Mouse (Mus musculus) left cerebral cortex, adult 11 months (tissue): ENCODE measurements around the gene Krcc1.

Experiments used
- DNase-seq: peaks from one replicate; pipeline ENCODE4 v3.0.0; 2022; ENCODE audit warnings: low spot score

The Krcc1 gene

DNA sequence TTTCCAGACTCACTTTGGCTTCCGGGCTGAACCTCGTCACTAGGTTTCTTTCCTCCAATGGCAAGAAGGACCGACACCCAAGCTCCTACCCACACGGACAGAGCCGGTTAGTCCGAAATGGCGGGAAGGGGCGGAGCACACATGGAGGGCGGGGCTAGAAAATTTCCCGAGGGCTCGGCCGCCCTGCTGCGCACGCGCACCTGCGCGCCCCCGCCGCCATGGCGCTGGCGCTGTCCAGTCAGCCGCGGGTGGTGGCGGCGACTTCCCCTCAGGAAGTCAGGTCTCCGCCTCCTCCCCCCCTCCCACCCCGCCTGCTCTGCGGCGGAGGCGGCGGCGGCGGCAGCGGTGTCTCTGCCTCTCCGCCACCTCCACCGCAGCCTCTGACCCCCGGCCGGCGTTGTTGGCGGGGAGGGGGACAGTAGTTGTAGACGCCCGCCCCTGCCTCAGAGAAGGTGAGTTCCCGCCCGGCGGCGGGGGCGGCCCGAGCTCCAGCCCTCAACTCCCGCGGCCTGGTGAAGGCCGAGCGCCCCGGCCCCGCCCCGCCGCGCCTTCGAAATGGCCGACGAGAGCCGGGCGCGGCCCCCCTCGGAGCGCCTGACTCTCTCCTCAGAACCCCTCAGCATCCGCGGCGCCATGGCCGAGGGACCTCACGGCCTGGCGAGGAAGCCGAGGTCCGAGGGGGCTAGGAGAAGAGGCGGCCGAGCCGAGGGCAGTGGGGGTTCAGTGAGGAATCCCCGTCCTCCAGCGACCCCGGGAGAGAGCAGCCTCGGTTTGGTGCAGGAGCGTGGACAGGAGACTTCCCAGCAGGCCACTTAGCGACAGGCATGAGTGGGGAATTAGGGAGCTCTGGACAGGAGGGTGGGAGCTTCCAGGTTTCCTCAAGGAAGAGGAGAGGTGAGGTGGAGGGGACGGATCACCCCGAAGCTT lies at the start of gene Krcc1:
TSS of gene Krcc1 (plus strand) at position 289 of the 927 bp plus-strand sequence.
- DNase-seq, result peak; percentile 96

DNA sequence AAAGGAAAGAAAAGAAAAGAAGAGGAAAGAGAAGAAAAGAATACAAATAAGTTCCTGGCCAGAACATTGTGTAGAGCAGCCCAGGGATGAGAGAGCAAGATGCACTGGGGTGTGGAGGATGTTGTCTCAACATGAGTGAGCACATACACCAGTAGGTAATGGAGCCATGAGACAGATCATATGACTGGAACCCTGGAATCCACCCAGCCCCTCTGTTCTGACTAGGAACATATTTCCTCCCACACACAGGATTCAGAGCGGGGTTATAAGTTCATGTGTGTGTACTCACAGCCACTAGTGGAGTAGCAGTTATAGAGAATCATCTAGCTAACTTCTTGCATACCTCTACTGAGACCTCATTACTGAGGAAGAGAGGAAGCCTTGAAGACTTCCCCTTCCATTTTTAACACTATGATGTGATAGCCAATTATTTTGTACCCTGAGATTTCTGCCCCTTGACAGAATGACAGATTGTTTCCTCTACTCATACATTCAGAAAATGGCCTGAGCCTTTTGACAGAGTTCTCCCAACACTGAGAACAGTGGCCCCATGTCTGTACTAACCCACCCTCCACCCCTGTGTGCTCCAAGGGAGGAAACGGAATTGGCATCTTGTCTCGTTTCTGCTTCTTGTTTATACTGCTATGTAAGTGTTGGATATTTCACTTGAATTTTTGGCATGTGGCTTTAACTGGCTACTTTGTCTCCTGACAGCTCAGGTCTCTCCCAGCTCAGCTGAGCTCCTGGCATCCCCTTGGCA lies 47.1 kb upstream of the Krcc1 start:
- no peak for DNase-seq

DNA sequence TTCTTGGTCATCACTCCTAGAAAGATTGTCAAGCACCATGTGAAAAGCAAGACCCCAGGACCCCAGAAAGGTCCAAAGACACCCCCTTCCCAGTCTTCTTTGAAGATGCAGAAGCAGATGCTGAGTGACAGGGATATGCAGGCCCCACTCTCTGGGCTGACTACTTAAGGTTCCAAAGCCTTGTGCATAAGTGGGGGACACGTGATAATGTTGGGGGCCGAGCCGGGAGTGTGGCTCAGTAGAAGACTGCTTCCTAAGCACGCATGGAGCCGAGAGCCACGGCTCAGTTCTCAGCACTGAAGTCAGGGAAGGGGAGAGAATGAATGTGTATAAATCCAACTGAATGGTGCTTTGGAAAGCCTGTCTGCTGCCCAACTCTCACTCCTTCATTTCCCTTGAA lies 44.9 kb upstream of the Krcc1 start:
- DNase-seq, result no peak

DNA sequence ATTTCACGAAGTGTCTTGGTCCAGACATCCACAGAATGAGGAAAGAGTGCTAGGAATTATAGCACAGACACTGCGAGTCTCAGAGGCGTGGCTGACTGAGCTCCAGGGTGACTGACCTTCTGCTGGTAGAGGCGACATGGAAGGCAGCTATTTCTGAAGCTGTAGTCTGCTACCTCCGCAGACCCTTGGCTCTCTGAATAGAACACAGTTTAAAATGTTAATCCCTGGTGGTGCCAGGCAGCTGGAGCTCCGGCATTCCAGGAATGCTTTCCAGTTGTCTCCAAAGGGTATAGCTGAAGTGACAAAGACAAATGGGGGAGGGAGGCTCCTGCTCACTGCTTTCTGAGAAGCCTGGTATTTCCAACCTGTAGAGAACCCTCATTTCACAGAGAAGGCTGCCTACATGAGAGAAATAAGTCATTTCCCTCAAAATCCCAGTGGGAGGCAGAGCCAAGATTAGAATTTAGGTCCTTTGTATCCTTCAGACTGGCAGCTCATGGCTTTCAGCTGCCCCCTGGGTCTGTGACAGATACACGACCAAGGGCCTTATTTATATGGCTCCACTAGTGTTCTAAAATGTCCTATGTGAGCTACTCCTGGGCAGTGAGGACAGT lies 44.2 kb upstream of the Krcc1 start:
- DNase-seq, result no peak

DNA sequence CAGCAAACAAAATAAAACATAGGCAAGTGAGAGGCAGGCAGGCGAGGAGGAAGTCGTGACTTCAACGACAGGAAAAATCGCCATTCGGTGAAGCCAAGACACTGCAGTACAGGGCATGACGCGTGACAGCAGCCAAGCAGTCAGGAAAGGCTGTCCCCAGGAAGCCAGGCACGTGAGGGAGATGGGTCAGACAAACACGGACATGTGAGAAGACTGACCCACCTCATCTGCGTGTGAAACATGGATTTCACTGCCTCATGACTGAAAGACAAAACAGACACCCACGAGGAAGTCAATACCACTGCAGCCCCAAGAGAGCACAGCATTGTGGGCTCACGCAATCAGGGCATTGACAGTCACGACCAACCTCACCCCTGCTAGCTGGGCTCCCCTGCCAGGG lies 36.4 kb upstream of the Krcc1 start:
- DNase-seq, result no peak

DNA sequence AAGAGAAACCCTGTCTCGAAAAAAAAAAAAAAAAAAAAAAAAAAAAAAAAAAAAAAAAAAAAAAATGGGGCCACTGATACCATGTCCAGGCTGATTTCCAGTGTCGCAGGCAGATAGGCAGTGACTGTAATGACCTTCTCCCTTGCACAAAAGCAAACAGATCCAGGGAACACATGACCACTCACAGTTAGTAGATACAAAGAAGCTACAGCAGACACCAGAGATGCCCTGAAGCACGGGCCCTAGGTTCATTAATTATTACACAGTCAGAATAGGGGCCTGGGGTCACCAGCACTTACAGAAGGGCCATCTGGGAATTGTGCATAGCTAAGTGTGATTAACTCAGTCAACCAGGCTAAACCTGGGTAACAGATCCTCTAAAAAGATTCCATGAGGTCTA lies 35.5 kb upstream of the Krcc1 start:
- no peak for DNase-seq

DNA sequence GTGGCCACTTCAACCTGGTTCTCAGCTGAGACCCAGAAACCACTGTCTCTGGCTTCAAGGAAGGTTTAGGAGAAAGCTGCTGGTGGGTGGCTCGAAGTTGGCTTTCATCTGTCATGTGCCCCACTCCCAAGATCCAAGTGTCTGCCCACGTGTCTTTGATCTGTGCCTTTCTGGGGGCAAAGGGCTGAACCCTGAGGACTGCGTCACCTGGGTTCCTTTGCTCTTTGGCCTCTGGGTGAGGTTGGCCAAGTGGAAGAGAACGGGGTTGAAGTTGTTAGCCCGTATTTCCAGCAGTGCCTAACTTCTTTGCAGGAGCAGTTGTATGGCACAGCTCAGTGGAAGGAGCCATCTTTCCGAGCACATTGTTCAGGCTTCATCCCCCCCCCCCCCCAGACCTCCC lies 35.0 kb upstream of the Krcc1 start:
- no peak for DNase-seq

DNA sequence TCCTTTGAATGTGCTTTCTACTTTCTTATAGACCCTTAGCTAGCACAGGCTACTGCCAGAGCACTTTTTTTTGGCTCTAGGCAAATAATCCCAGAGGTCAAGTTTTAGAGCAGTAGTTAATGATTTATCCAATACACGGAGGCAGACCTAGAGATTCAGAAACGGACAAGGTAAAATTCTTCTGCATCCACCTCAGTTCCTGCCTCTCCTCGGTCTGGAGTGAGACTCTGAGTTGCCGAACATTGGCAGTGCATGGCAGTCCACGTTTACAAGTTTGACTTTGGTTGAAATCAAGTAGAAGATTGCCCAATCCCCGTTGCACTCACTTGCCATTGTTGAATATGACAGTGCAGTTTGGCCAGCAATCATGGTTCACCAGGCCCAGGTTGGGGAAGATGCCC lies 34.4 kb upstream of the Krcc1 start:
- DNase-seq, result no peak

DNA sequence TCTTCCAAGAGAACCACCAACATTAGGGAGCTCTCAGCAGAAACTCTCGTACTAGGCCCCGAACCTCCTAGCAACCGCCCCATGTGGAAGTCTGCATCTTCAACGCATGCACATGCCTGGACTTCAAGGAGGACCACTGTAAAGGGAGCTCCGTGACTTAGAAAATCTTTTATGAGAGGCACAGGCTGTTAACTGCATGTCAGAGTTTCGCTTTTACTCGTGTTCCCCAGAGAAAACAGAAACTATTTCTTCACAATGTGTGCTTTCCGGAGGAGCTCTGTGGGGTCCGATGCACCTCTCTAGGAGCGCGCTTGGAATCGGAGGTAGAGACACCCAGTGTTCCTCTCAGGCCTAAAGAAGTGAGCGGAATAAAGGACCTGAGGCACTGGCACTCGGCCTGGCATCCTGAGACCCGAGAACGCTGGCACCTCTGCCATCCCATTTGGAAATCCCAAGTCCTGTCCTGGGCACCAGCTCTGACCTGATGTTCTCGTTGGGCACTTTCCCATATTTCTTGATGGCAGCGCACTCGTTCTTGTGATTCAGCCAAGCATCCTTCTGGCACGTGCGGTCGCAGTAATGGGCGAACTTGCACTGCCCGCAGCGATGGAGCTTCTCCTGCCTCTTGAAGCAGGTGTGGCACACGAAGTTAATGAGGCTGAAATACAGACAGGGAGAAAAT lies 32.3 kb upstream of the Krcc1 start:
- no peak for DNase-seq

DNA sequence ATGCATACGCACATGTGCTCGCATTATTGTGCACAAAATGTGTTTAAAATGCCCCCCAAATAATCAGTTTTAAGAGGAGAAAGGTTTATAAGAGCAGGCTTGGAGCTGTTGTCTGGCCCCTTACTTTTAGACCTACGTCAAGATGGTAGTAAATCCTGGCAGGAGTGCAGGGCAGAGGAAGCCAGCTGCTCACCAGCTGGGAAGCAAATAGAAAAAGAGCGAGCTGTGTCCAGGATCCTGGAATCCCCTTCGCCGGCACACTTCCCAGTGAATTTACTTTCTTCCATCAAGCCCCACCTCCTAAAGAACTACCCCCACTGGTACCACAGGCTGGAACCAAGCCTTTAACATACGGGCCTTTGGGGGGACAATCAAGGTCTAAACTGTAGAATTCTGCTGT lies 30.6 kb upstream of the Krcc1 start:
- DNase-seq, result no peak

DNA sequence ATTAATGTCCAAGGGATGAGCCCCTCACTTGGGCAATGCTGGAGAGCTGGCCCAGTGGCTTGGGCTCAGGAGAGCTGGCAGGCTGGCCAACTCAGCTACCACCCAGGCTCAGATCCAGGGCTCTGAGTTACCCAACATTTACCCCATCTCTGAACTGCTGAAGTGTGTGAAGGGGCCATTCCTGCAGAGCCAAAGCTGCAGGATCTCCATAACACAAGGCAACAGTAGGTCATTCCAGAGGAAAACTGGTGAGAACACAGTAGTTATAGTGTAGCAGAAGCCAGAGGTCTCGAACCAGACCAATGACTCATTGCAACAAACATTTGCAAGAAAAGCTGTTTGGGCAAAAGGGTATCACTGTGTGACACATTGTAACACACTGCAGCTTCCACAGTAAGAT lies 28.7 kb upstream of the Krcc1 start:
- DNase-seq, result no peak

DNA sequence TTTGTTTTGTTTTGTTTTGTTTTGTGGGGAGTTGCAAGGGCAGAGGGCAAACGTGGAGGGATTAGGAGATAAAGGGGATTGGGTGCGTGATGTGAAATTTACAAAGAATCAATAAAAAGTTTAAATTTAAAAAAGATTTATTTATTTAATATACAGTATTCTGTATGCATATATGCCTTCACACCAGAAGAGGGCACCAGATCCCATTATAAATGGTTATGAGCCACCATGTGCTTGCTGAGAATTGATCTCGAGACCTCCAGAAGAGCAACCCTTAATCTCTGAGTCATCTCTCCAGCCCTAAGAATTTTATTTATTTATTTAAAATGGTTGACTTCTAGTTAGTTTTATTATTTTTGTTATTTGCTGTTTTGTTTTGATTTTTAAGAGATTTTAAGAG lies 28.2 kb upstream of the Krcc1 start:
- DNase-seq, result no peak

DNA sequence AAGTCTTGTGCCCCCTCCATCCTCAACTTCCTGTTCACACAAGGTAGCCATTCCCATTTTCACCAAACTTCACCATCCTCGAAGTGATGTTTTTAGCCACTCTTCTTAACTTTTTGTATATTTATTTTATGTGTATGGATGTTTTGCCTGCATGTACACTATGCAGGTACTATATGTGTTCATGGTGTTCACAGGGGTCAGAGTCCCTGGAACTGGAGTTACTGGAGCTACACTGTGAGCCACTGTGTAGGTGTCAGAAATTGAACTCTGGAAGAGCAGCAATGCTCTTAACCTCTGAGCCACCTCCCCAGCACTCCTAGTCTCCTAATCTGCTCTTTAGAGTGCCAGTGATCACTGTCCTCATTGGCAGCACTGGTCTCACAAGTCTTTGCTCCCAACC lies 23.1 kb upstream of the Krcc1 start:
- no peak for DNase-seq

DNA sequence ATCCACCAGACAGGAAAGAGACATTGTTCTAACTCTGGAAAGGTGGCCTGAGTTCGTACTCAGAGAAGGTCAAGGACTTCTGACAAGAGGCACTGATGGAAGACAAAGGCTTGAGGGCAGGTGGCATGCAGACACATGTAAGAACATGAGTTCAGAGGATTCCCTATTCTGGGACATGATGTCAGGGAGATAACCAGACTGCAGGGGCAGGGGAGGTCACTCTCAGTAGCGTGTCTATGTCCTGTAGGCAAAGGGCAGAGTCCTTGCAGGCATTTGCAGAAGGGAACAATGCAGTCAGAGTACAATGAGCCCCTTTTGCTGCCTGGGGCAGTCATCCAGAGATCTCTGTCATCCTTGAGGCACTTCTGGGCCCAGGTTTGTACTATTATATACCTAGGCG lies 21.9 kb upstream of the Krcc1 start:
- DNase-seq, result no peak

DNA sequence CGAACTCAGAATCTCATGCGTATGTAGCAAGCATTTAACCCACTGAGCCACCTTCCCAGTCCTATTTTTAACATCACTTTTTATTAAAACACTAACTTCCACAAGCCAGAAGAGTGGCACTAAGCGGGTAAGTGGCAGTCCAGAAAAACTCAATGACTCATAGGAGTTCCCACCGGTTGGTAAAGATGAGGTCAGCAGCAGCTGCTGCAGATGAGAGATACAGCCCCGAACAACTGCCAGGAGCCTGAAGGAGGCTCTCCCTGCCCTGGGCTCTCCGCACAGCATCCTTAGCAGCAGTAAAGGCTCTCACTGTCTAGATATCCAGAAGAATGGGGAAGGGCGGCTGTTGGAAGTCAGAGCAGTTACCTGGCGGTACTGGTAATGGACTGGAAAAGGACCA lies 20.5 kb upstream of the Krcc1 start:
- no peak for DNase-seq

DNA sequence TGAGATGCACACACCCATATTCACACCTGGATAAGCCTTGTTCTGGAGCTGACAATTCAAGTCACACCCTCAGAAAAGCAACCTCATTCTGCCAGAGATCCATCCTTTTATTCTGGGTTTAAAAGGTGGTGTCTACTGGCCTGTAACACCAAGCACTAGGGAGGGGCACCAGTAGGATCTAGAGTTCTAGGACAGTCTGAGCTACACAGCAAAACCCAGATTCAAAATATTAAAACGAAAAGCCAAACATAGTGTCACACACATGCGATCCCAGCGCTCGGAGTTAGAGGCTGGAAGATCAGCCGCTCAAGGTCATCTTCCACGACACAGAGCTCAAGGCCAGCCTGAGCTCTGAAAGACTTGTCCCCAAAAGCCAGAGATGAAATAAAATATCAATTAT lies 17.0 kb upstream of the Krcc1 start:
- no peak for DNase-seq

DNA sequence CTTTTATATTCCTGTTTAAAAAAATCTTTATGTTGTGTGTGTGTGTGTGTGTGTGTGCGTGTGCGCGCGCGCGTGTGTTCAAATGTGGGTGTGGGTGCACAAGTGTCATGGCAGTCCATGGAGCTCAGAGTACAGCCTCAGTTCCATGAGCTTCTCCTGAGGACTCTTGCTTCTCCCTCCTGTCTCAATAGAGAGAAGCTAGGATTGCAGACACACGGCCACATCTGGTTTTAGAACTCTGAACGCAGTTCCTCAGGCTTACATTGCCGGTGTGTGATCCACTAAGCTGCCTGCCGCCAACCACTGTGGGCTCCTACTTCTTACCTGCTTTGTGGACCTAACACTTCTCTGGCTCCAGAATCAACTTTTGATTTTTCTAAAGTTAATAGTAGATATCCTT lies 15.3 kb upstream of the Krcc1 start:
- DNase-seq, result no peak

DNA sequence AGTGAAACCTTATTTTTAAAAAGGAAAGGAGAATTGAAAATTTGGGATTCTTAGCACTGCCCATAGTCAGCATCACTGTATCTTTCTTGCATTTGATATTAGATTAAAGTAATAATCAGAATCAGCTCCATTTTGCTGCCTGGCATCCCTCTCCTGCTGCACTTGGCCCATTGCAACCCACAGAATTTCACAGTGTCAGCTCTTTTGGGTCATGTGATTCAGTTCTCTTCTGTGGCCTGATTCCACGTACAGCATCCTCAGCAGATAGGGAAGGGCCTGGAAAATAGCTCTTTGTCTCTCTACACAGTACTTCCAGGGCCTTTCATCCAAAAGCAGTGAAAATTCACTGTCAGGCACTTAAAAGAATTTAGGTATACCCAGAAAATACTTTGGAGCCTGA lies 14.1 kb upstream of the Krcc1 start:
- no peak for DNase-seq

DNA sequence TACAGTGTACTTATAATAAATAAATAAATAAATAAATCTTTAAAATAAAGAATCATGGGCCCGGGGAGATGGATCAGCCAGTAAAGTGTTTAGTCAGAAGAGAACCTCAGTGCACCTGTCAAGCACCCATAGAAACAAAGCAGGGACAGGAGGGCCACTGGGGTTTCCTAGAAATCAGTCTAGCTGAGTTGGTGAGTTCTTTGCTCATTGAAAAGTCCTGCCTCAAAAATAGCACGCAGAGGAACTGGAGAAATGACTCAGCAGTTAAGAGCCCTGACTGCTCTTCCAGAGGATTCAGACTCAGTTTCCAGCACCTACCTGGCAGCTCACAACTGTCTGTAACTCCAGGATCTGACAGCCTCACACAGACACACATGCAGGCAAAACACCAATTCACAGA lies 12.9 kb upstream of the Krcc1 start:
- DNase-seq, result no peak

DNA sequence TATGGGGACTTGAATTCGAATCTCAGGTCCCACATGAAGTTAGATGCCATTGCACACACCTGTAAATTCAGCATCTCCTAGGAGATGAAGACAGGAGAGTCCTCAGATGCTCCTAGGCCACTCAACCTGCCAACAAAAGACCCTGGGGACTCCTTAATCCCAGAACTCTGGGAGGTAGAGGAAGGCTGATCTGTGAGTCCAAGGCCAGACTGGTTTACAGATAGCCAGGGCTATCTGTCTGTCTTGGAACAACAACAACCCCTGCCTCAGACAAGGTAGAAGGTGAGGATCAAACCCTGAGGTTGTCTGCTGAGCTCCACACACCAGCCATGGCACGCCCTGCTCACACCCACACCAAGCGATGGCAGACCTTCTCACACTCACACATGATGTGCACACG lies 12.3 kb upstream of the Krcc1 start:
- DNase-seq, result no peak

DNA sequence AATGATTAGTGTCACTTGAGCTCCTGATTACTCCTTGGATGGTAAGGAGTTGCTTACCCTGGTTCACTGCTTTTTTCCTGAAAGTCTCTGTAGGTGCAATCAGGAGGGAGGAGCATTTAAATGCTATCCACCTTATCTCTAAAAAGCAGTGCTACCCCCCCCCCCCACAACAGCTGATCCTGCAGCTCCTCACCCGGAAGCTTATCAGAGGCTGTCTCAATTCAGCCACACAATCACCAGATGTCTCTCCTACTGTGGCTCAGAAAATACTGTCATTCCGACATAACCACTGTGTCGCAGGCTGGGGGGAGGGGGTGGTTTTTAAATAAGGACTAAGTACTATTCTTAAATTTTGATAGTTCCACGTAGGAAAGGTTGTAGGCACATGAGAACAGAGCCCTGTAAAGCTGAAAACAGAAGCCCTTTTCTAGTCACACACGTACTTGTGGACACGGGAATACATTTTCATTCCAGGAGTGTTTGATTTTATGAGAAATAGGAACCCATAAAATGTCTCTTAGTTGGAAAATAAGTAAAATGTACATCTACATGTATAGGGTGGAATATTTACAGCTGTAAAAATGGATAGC lies 11.3 kb upstream of the Krcc1 start:
- no peak for DNase-seq

DNA sequence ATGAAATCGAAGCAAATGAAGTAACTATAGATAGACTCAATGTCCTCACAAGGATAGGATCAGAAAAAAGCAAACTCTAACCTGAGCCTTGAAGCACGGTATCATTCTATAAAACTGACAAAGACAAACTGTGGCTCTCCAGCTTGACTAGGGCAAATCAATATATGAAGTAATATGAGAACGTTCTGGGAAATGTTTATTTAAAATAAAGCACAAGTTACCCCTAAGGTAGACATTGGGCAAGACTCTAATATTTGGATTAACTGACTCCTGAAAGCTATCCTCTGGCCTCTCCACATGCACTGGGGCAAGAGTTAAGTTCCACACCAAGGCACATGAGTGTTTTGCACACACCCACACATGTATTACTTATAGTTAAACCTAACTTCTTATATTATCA lies 10.4 kb upstream of the Krcc1 start:
- no peak for DNase-seq
